Mouse (Mus musculus) midbrain, embryonic 14.5 days (tissue): ENCODE measurements around the gene Sgsh. TPM values are rescaled to one million over a fixed set of nuclear protein-coding genes. Genes with fewer than 3 reads are reported as not detected.

ENCODE experiments used
- ATAC-seq: fragments of 200-750 bp; cut with Nextera tagmentation; 2 replicates; pipeline ENCODE4 v1.8.0; 2017; ENCODE audit warnings: moderate number of reproducible peaks, moderate library complexity; ENCODE audit not compliant: low FRiP score, low TSS enrichment
- DNase-seq: peaks from one replicate; pipeline ENCODE4 v3.0.0-alpha.2; 2015
- H3K27ac ChIP-seq: fragments of 300-500 bp; sonication (generic); replicated peaks from 2 replicates; pipeline ENCODE4 v1.5.1; 2014; ENCODE audit warnings: mild to moderate bottlenecking, low read depth, low read length, moderate library complexity
- H3K27me3 ChIP-seq: fragments of 300-500 bp; sonication (generic); 2 replicates; pipeline ENCODE4 v1.6.1; 2014; ENCODE audit warnings: low read length, control low read depth, mixed read lengths; ENCODE audit not compliant: control insufficient read depth, insufficient read depth
- H3K36me3 ChIP-seq: fragments of 300-500 bp; sonication (generic); 2 replicates; pipeline ENCODE4 v1.6.1; 2014; ENCODE audit warnings: low read length, control low read depth; ENCODE audit not compliant: control insufficient read depth, insufficient read depth
- H3K4me1 ChIP-seq: fragments of 300-500 bp; sonication (generic); 2 replicates; pipeline ENCODE4 v1.6.1; 2014; ENCODE audit warnings: mild to moderate bottlenecking, antibody characterized with exemption, low read length, control low read depth; ENCODE audit not compliant: control insufficient read depth, insufficient read depth
- H3K4me2 ChIP-seq: fragments of 300-500 bp; sonication (generic); 2 replicates; pipeline ENCODE4 v1.6.1; 2014; ENCODE audit warnings: mild to moderate bottlenecking, low read length, moderate library complexity
- H3K4me3 ChIP-seq: fragments of 300-500 bp; sonication (generic); replicated peaks from 2 replicates; pipeline ENCODE4 v1.5.1; 2014; ENCODE audit warnings: low read depth, low read length
- H3K9ac ChIP-seq: fragments of 300-500 bp; sonication (generic); replicated peaks from 2 replicates; pipeline ENCODE4 v1.6.1; 2014; ENCODE audit warnings: mild to moderate bottlenecking, low read length, moderate library complexity
- H3K9me3 ChIP-seq: fragments of 300-500 bp; sonication (generic); 2 replicates; pipeline ENCODE4 v1.6.1; 2016; ENCODE audit warnings: low read length, control low read depth, mixed read lengths; ENCODE audit not compliant: control insufficient read depth
- WGBS: fragments of 180-500 bp; shearing (Covaris S2); extraction: QIAGEN DNeasy Blood & Tissue Kit; methylation state at CpG from one replicate; pipeline ENCODE4 v1.1.7; 2014; 5-methylcytosine and 5-hydroxymethylcytosine counted together
- polyA plus RNA-seq: library from polyadenylated mRNA; unstranded; fragments of >200 nt; fragmentation: Nextera tagmentation; extraction: Ambion mirVana; gene quantifications from 2 replicates; pipeline ENCODE4 v1.2.1, GENCODE M21; 2014

Gene Sgsh
- polyA plus RNA-seq, 1 experiment from 2014 or later = 5.3 TPM

GRCm38 (mm10) chr11:119354798-119355442 lies 416 bp downstream of the Sgsh start:
- Histone ChIP-seq H3K27me3 (no peaks in the 10 kb centered on the region), H3K4me1 (0 out of 2 replicates have a peak, but pooled peaks cover 5% of the 10 kb centered on the region), H3K4me2 (peak overlapping the region; percentile 83), H3K9me3 (no peaks in the 10 kb centered on the region), H3K36me3 (no peaks in the 10 kb centered on the region), H3K27ac (no peak overlapping the region; the same call in 1 of the 2 replicates), H3K9ac (peak overlapping the region; percentile 65), H3K4me3 (peak overlapping the region; percentile 58)
- 8% methylated on average over 23 of the region's 23 CpGs for WGBS
- DNase-seq (peak; percentile 26), ATAC-seq (peak; percentile 8; the same call in 1 of the 2 replicates)

GRCm38 (mm10) chr11:119353946-119354345 lies 1.4 kb downstream of the Sgsh start:
- Histone ChIP-seq H3K9ac (no peak overlapping the region), H3K4me3 (no peak overlapping the region), H3K36me3 (no peaks in the 10 kb centered on the region), H3K27me3 (no peaks in the 10 kb centered on the region), H3K4me1 (0 out of 2 replicates have a peak, but pooled peaks cover 5% of the 10 kb centered on the region), H3K4me2 (no peak overlapping the region), H3K27ac (no peak overlapping the region), H3K9me3 (no peaks in the 10 kb centered on the region)
- ATAC-seq (no peak), DNase-seq (no peak)
- 88% methylated on average over 4 of the region's 4 CpGs for WGBS

- DNase-seq = no peak
- no peak overlapping the region for H3K9ac ChIP-seq
- no peaks in the 10 kb centered on the region for H3K9me3 ChIP-seq
- H3K4me3 ChIP-seq = no peak overlapping the region
- H3K36me3 ChIP-seq = no peaks in the 10 kb centered on the region
- H3K27ac ChIP-seq = no peak overlapping the region
- H3K4me1 ChIP-seq = 0 out of 2 replicates have a peak, but pooled peaks cover 5% of the 10 kb centered on the region
- no peak for ATAC-seq
- 81% methylated on average over 7 of the region's 7 CpGs for WGBS
- no peaks in the 10 kb centered on the region for H3K27me3 ChIP-seq
- H3K4me2 ChIP-seq = no peak overlapping the region
These were observed 3.2 kb downstream of the Sgsh start for GRCm38 (mm10) chr11:119352113-119352512.

GRCm38 (mm10) chr11:119347125-119347524 lies 8.2 kb downstream of the Sgsh start:
- Histone ChIP-seq H3K27me3 (no peaks in the 10 kb centered on the region), H3K9ac (no peak overlapping the region), H3K27ac (no peak overlapping the region), H3K9me3 (no peaks in the 10 kb centered on the region), H3K4me2 (no peak overlapping the region), H3K4me3 (no peak overlapping the region), H3K4me1 (no peaks in the 10 kb centered on the region), H3K36me3 (no peaks in the 10 kb centered on the region)
- 90% methylated on average over 4 of the region's 4 CpGs for WGBS
- DNase-seq = no peak
- ATAC-seq = no peak

GRCm38 (mm10) chr11:119344865-119345264 lies 10.5 kb downstream of the Sgsh start:
- Histone ChIP-seq H3K9me3 (no peaks in the 10 kb centered on the region), H3K4me1 (no peaks in the 10 kb centered on the region), H3K36me3 (no peaks in the 10 kb centered on the region), H3K27me3 (no peaks in the 10 kb centered on the region), H3K4me3 (no peak overlapping the region), H3K4me2 (no peak overlapping the region), H3K9ac (no peak overlapping the region), H3K27ac (no peak overlapping the region)
- WGBS = 77% methylated on average over 6 of the region's 6 CpGs
- ATAC-seq (no peak), DNase-seq (no peak)

GRCm38 (mm10) chr11:119344178-119344577 lies 11.2 kb downstream of the Sgsh start:
- Histone ChIP-seq H3K27ac (no peak overlapping the region), H3K9me3 (no peaks in the 10 kb centered on the region), H3K9ac (no peak overlapping the region), H3K36me3 (no peaks in the 10 kb centered on the region), H3K27me3 (no peaks in the 10 kb centered on the region), H3K4me1 (no peaks in the 10 kb centered on the region), H3K4me3 (no peak overlapping the region), H3K4me2 (no peak overlapping the region)
- ATAC-seq (no peak), DNase-seq (no peak)
- 85% methylated on average over 8 of the region's 8 CpGs for WGBS

- Histone ChIP-seq H3K4me1 (no peaks in the 10 kb centered on the region), H3K27me3 (no peaks in the 10 kb centered on the region), H3K36me3 (no peaks in the 10 kb centered on the region), H3K9ac (no peak overlapping the region), H3K27ac (no peak overlapping the region), H3K4me3 (no peak overlapping the region), H3K9me3 (no peaks in the 10 kb centered on the region), H3K4me2 (no peak overlapping the region)
- no peak for ATAC-seq
- peak; percentile 95 for DNase-seq
- 12% methylated on average over 5 of the region's 5 CpGs for WGBS
These were observed 15.7 kb downstream of the Sgsh start for GRCm38 (mm10) chr11:119339637-119340036.

- H3K27me3 ChIP-seq = no peaks in the 10 kb centered on the region
- H3K4me1 ChIP-seq = no peaks in the 10 kb centered on the region
- no peak overlapping the region for H3K4me2 ChIP-seq
- H3K27ac ChIP-seq = no peak overlapping the region
- H3K9me3 ChIP-seq = no peaks in the 10 kb centered on the region
- 52% methylated on average over 5 of the region's 5 CpGs for WGBS
- H3K4me3 ChIP-seq = no peak overlapping the region
- H3K9ac ChIP-seq = no peak overlapping the region; the same call in 1 of the 2 replicates
- DNase-seq (no peak), ATAC-seq (no peak)
- no peaks in the 10 kb centered on the region for H3K36me3 ChIP-seq
These were observed 16.2 kb downstream of the Sgsh start for GRCm38 (mm10) chr11:119339179-119339578.
